Mouse (Mus musculus) liver, adult (tissue): ENCODE data around the gene Fbn1.

Experiments
- GATA4 ChIP-seq: IDR thresholded peaks from 2 replicates; pipeline ENCODE4 v1.6.1; 2014; ENCODE audit warnings: mild to moderate bottlenecking, low read length; ENCODE audit not compliant: insufficient replicate concordance

The Fbn1 gene

DNA sequence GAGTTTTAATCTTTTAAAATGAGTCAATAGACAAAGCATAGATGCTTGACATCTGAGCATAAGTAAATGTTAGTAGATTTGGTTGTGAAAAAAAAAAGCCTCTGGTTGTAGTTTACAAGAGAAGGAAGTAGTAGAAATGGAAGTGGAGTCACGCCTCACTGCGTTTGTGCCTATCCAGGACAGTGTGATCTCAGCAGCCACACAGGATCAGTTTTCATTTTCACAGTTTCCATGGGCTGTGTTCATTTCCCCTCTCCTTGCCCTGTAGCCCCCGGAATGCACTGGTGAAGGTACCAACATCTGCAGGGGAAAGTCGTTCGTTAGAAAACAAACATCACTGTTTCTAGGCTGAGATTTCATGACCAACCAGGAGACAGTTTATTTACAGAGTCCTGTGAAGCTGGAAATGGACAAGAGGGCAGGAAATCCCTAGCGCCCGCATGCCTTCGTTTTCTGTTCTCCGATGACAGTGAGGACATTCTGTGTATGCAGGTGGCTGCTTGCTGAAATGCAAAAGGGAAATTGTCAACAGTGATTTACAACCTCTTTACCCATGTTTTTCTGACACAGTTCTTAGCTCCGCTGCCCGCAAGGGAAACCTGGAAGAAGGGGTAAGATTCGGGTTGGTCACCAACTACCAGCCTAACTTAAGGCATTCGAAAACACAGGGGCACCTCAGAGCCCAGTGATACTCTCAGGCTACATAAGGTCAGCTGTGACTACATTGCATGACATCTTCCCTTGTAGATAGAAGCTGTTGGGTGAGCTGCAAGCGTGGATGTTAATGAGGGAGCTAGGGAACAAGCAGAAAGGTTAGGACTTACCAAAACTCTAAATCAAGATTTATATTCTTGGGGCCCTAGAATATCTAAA lies 225.2 kb downstream of the Fbn1 start:
- TF ChIP-seq GATA4: no peak

- TF ChIP-seq GATA4: no peak
These were observed 229.3 kb downstream of the Fbn1 start for GRCm38 (mm10) chr2:125278474-125278873.

- TF ChIP-seq GATA4: no peak
These were observed 231.1 kb downstream of the Fbn1 start for GRCm38 (mm10) chr2:125276692-125277091.

DNA sequence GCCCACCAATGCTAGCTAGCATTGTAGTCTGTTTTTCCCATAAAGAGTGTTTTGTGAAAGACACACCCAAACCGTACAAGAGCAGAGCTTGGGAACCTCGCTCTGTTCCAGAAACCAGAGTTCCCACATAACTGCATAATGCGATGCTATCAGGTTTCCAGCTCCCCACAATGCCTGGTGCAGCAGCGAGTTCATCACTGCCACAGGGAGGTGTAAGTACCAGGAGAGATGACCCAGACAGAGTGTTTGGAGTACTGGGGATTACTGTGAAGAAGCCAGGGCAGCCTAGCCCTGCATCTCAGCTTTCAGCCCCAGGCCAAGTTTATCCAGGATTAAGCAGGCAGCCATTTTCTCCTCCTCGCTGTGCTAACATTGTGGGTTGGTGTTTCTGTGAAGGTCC lies 232.2 kb downstream of the Fbn1 start:
- TF ChIP-seq GATA4: no peak

GRCm38 (mm10) chr2:125268876-125269275 lies 238.9 kb downstream of the Fbn1 start:
- no peak for TF ChIP-seq GATA4

- TF ChIP-seq GATA4: no peak
These were observed 244.0 kb downstream of the Fbn1 start for GRCm38 (mm10) chr2:125263753-125264152.

- TF ChIP-seq GATA4: no peak
These were observed 244.7 kb downstream of the Fbn1 start for GRCm38 (mm10) chr2:125263056-125263455.

- no peak for TF ChIP-seq GATA4
These were observed 247.5 kb downstream of the Fbn1 start for GRCm38 (mm10) chr2:125260326-125260725.

- TF ChIP-seq GATA4: no peak
These were observed 248.3 kb downstream of the Fbn1 start for GRCm38 (mm10) chr2:125259230-125260120.

DNA sequence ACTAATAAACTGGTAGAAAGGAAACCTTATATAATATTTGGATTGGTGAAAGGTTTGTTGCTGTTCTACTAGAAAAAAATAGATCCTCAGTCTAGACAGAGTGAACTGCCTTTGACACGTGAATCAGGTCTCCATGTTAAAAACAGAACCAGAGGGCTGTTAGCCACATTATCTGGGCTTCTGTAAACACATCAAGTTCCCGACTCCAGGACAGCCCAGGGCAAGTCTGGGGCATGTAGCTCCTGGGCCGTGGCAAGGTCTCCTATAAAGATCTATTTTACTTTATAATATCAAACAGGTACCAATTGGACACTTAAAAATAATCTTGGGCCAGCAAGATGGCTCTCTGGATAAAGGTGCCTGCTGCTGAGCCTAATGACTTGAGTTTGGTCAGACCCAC lies 251.9 kb downstream of the Fbn1 start:
- TF ChIP-seq GATA4: no peak

DNA sequence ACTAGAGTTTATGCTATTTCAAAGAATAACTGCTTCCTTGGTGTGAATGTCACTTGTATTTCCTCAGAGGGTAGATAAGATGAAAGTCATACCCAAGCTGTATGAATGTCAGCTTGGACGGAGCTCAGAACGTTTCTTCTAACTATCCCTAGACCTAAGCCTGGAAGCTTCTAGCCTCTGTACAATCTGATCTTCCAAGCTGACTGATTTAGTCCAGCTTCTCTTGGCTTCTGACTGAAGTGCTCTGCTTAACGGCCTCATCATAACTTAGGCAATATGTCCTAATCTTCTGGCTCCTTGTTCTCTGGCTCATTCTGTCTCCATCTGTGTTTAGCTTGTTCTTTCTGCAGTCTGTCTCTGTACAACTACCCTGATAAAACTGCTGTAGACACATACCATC lies 253.2 kb downstream of the Fbn1 start:
- TF ChIP-seq GATA4: no peak

DNA sequence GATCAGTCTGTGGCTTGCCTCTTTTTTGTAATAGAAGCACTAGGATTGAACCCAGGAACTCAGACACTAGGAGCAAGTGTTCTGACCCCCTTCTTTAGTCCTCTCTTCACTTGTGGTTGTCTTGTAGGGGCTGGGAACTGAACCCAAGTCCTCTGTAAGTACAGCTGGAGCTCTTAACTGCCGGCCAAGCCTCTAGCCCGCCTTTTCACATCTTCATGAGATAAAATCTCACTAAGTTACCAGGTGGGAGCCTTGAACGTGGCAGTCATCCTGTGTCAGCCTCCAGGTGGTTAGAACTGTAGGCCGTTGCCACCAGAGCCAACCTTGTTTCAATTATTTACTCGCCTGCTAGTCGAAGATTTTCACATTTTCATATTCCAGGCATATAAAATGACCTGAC lies 254.1 kb downstream of the Fbn1 start:
- TF ChIP-seq GATA4: no peak

- no peak for TF ChIP-seq GATA4
These were observed 255.5 kb downstream of the Fbn1 start for GRCm38 (mm10) chr2:125252275-125252674.

DNA sequence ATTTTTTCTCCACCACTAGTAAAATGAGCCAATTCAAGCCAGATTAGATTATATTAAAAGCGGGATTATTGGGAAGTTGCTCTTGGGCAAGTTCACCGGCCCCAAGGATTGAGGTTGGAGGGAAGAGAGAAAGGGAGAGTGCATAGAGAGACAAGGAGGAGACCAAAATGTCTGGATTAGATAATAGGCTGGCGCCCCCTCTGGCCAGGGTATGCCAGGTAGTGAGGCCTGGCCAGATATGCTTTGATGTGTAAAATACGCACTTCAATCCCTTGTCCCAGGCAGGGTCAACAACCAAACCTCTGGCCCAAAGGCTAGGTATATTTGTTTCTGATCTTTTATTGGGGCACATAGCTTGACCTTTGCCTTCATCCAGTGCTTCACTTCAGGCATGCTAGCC lies 256.0 kb downstream of the Fbn1 start:
- no peak for TF ChIP-seq GATA4
